Mouse (Mus musculus): ENCODE results near the gene Adra1b.

Gene Adra1b

GRCm38 (mm10) chr11:43820552-43821460 lies 80.2 kb downstream of the Adra1b start:
- DNase-seq (ENCODE audit: low read depth, low spot score): no peak

- no peak for DNase-seq (ENCODE audit: low read depth, low spot score)
Observed at GRCm38 (mm10) chr11:43817368-43817923, 83.6 kb downstream of the Adra1b start.

GRCm38 (mm10) chr11:43812535-43812934 lies 88.5 kb downstream of the Adra1b start:
- DNase-seq (ENCODE audit: low read depth, low spot score): no peak

- no peak for DNase-seq (ENCODE audit: low read depth, low spot score)
Observed at GRCm38 (mm10) chr11:43807732-43808131, 93.3 kb downstream of the Adra1b start.

DNA sequence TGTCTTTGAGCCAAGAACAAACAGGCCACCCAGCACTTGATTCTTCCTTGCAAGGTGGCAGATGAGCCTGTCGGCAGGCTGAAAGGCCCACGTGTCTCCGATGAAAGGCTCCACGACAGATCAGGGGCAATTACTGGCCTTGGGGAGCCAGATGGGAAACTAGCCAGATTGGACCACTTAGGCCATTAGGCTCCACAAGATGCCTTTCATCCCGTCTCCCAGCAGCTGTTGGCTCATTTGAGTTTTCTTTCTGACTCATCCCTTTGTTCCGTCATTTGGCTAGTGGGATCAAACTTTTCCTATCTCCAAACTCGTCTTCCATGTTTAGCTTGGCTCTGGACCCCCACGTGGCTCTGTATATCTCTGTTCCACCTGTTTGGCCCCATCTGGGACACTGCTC lies 105.0 kb downstream of the Adra1b start:
- no peak for DNase-seq (ENCODE audit: low read depth, low spot score)

DNA sequence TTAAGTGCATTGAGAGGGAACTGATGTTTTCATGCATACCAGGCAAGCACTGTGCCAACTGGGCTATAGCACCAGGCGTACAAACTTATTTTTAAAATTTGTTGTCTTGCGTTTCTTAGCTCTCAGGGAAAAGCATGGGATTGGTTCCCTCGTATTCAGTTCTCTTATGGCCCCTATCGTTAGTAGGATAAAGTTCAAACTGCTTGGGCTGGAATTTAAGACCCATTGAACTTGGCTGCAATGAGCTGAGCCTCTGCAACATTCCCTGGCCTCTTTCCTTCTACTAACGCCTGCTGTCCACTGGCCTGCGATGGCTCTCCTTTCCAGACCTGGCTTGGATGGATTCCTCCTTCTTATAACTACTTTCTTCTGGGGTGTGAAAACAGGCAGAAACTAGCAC lies 110.6 kb downstream of the Adra1b start:
- no peak for DNase-seq (ENCODE audit: low read depth, low spot score)

DNA sequence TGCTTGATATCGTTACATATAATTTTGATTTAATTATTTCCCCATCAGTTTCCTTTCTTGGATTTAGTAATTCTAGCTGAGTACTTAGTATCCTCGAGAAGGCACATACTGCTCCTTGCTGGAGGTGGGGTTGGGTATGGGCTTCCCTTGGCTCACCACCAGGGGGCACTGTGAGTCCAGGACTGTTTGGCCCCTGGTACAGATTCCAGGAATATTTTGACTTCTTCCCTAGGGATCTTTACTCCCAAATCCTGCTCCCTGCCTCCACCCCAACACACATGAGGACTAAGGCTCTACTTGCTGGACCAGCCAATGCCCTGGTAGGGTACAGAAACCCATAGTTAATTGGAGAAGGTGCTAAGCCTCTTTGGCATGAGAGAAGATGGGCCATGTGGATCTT lies 117.2 kb downstream of the Adra1b start:
- DNase-seq (ENCODE audit: low read depth, low spot score): peak; percentile 71

- DNase-seq (ENCODE audit: low read depth, low spot score): no peak
Observed at GRCm38 (mm10) chr11:43783106-43783505, 117.9 kb downstream of the Adra1b start.

DNA sequence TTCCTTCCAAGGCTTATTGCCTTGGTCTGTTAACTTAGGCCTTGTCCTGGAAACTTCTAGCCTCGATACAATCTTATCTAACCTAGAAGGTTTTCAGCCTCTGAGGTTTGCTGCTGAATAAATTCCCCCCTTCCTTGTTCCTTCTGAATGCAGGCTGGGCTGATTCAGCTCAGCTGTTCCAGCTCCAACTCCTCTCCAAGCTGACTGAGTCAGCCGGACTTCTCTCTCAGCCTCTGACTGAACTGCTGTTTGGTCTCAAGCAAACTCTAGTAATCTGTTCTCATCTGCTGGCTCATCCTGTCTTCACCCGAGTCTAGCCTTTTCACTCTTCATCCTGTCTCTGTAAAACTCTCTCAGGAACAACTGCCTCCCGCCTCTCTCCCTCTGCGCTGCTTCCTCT lies 121.5 kb downstream of the Adra1b start:
- DNase-seq (ENCODE audit: low read depth, low spot score): no peak

DNA sequence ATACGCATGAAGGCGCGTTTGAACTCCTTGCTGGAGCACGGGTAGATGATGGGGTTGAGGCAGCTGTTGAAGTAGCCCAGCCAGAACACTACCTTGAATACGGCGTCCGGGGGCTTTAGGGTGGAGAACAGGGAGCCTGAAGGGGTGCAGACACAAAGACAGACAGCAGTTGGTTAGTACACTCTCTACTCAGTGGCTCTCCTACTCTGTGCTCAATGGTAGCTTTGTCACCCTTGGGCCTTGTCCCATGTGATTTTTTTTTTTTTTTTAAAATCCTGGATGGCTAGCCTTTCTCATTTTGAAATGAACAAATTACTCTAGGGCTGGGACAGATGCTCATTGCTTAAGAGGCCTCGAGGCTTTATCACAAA lies 124.7 kb downstream of the Adra1b start:
- DNase-seq (ENCODE audit: low read depth, low spot score): peak; percentile 21

DNA sequence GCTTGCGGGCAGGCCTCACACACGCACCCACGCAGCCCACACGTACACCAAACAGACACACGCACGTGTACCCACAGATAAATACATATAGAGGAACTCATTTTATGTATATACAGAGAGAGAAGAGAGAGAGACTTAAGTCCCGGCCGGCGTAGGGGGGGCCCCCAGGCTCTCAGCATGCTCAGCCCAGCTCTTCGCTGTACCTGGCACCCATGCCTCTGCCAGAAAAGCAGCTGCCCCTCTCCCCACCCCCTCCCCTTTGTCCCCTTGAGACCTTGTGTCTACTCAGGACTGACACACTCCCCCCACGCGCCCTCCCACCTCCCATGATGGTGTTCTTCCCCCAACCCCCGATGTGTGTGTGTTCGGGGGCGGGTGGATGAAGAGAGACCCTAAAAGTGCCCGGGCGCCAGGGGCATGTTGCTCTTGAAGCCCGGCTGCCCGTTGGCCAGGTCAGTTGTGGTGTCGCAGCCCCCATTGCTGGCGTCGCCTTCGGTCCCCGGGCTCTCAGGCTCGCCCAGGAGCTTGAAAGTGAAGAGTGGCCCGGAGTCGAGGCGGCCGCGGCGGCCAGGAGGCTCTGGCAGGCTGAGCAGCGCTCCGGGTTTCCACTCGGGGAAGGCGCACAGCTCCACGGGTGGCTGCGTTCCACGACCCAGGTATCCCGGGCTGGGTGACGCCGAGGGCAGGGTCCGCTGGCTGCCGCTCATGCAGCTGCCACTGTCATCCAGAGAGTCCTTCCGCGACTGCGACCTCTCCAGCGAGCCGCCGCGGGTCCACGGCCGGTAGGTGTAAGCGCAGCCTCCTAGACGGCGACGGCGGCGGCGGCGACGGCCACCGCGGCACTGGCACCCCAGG lies 125.3 kb downstream of the Adra1b start:
- no peak for DNase-seq (ENCODE audit: low read depth, low spot score)

DNA sequence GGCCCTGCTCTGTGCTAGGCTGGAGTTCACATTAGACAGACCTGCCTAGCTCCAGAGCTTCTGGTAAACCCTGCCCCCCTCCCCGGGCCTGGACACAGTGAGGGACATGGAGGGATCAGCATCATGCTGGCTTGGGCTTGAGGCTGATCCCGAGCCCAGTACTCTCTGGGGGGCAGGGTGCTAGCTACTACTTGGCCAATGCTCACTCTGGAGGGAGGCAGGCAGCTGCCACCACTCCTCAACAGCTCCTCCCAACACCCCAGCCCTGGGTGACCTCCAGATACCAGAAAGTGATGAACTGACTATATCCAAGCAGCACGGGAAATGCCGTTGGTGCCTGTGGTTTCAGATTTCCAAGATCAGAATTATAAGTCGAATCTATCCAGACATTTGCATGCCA lies 127.3 kb downstream of the Adra1b start:
- DNase-seq (ENCODE audit: low read depth, low spot score): no peak

GRCm38 (mm10) chr11:43770110-43770509 lies 130.9 kb downstream of the Adra1b start:
- DNase-seq (ENCODE audit: low read depth, low spot score): no peak

DNA sequence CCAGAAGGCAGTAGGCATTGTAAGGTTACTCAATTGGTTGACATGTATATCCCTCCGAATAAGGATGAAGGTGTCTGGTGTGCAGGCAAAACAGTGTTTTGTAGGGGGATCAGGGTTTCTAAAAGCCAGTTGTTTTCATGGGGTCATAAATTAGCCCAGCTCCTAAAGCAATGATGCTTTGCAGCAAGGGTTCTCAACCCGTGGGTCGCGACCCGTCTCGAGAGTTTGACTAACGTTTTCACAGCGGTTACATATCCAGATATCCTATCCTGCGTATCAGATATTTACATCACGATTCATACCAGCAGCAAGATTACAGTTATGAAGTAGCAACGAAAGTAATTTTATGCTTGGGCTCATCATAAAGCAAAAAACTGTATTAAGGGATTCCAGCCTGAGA lies 133.3 kb downstream of the Adra1b start:
- DNase-seq (ENCODE audit: low read depth, low spot score): no peak

GRCm38 (mm10) chr11:43766922-43767648 lies 133.9 kb downstream of the Adra1b start:
- peak; percentile 89 for DNase-seq (ENCODE audit: low read depth, low spot score)

- no peak for DNase-seq (ENCODE audit: low read depth, low spot score)
Observed at GRCm38 (mm10) chr11:43758436-43758835, 142.6 kb downstream of the Adra1b start.

DNA sequence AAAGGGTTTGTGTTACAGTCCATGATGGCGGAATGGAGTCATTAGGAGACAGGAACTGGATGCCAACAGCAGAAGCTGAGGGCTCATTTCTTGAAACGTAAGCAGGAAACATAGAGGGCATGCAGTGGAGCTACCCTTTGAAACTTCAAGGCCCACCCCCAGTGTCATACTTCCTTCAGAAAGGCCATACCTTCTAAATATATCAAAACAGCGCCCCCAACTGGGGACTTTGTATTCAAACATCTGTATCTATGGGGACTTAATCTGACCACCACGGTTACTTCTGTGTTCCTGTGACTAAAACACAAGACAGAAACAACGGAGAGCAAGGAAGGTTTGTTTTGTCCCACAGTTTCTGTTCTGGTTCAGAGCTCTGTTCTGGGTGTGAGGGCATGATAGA lies 145.6 kb downstream of the Adra1b start:
- peak; percentile 70 for DNase-seq (ENCODE audit: low read depth, low spot score)

DNA sequence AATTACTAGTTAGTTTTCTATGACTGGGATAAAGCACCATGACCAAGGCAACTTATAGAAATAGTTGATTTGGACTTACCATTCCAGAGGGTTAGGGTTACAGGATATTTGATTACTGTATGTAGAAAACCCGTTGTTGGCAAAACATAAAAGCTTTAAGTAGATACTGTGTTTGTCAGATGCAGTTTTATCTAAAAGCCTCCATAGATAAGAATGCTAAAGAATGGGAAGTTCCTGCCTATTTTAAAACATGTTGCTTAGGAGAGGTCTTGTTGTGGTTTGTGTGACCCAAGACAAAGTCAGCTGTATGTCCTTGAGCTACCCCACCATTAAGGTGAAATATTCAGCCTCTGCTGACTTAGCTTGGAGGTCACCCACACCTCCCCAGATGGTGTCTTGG lies 146.4 kb downstream of the Adra1b start:
- peak; percentile 32 for DNase-seq (ENCODE audit: low read depth, low spot score)

GRCm38 (mm10) chr11:43751542-43751941 lies 149.5 kb downstream of the Adra1b start:
- DNase-seq (ENCODE audit: low read depth, low spot score): peak; percentile 79

- DNase-seq (ENCODE audit: low read depth, low spot score): peak; percentile 98
Observed at GRCm38 (mm10) chr11:43747233-43748226, 153.5 kb downstream of the Adra1b start, which contains the start of gene Ttc1. Ttc1 (minus strand) TSS chr11:43748008.

All from ES-CJ7 (cell line).